Mouse (Mus musculus): ENCODE measurements around the gene Fam178b.

The Fam178b gene

DNA sequence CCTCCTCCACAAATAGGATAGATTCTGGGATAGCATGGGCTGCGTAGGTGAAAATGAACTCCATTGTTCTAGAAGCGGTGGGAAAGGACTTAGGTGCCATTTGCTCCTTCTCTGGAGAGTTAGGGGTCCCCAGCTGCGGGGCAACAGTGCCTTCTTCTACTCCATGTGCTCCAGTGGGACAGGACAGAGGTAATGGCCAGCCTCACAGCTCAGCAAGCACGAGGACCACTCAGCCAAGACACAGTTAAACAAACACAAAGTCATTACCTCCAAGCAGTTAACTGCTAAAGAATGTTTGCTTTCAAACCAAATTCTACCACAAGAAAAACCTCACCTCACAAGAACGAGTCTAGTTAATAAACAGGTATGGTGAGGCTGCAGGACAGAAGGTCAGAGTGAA is 57.5 kb downstream of the Fam178b start:
- no peak for DNase-seq (ENCODE audit: low read depth)

DNA sequence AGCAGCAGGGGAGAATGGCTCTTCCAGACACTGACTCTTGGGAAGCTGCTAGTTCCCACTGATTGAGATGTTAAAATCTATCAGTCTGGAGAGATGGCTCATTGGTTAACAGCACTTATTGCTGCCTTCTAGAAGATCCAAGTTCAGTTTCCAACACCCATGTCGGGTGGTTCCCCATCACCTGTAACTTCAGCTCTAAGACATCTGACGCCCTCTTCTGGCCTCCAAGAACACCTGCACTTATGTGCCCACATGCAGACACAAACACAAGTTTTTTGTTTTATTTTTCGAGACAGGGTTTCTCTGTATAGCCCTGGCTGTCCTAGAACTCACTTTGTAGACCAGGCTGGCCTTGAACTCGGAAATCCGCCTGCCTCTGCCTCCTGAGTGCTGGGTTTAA is 67.0 kb downstream of the Fam178b start:
- peak; percentile 22 for DNase-seq (ENCODE audit: low read depth)

DNA sequence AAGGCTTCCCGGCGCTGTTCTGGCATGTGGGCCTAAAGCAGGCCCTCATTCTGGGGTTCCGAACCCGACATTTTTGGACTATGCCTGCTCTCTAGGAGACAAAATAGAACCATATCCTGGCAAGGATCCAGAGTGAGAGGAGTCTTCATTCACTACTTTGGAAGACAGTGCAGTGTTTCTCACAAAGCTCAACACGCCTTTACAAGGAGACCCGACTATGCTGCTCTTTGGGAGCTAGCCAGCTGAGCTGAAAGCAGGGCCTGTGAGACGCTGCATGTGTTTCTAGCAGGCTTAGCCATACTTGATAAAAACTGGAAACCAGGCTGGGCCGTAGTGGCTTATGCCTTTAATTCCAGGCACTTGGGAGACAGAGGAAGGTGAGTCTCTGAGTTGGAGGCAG is 67.8 kb downstream of the Fam178b start:
- DNase-seq (ENCODE audit: low read depth), result no peak

DNA sequence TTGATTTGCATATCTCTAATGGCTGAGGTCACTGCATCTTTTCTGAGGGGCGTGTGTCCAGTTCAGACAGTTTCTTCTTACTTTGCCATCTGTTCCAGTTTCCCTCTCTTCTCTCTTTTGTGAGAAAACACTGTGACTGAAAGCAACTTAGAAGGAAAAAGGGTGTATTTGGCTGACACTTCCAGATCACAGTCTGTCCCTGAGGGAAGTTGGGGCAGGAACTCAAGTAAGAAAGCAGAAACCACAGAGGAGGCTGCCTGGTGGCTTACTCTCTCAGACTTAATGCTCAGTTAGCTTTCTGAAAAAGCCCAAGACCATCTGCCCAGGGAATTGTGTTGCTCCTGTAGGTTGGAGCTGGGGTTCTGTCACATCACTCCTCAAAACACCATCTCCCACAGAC is 68.4 kb downstream of the Fam178b start:
- no peak for DNase-seq (ENCODE audit: low read depth)

DNA sequence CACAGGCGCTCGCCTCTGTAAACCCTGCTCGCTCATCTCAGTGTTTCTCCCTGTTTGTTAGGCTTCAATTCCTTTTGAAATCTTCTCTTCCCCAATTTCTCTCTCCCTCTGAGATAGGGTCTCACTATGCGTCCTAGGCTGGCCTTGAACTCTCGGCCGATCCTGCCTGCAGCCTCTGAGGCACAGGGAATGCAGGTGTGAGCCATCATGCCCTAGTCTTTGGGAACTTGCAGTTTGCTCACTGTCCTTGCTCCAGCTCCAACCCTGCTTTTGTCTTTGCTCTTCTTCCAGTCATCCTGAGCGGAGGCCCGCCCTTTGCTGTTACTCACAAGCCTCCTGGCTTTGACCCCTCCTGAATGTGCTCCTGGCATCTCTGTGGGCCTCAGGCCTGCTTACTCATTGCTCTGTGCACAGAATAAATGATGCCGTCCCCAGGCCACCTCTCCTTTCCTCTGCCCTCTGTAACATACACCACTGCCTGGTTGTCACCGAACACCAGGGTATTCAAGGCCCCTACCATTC is 69.5 kb downstream of the Fam178b start:
- no peak for DNase-seq (ENCODE audit: low read depth)

DNA sequence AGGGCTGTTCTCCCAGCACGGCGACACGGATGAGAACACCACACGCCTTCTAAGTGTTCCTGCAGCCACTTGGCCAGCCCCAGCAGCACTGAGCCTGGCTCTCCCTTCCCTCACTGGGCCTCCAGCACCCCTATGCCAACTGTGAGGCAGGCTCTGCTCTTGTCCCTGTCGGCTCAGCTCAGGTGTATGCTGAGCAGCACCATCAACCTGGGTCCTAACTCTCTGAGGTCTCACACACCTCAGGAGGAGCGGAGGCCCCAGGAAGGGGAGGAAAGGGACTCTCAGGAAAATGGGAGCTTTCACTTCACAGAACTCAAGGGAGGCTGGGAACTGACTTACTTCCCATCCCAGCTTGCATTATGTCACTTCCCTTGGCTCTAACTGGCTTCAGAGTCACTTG is 70.6 kb downstream of the Fam178b start:
- DNase-seq (ENCODE audit: low read depth), result no peak

GRCm38 (mm10) chr1:36611449-36612123 is 71.4 kb downstream of the Fam178b start:
- no peak for DNase-seq (ENCODE audit: low read depth)

- DNase-seq (ENCODE audit: low read depth), result no peak
These were observed 74.8 kb downstream of the Fam178b start for GRCm38 (mm10) chr1:36608211-36608610.

DNA sequence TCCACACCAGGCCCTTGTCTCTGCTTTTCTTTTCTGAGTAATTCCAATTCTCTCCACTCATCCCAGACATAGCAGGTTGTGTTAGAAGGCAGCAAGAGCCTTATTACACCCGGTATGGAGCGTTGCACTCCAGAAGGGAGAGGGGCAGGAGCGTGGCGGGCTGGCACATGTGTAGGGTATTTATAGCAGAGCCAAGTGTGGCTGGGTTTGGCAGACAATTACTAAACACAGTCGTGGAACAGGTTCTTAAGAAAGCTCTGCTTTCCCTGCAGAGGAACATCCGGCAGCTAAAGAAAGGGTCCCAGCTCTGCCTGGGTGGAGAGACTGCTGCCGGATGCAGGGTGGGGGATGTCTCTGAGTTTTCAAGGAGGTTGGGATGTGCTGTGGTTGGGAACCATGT is 76.0 kb downstream of the Fam178b start:
- no peak for DNase-seq (ENCODE audit: low read depth)

GRCm38 (mm10) chr1:36604254-36605156 is 78.5 kb downstream of the Fam178b start:
- no peak for DNase-seq (ENCODE audit: low read depth)

- peak; percentile 55 for DNase-seq (ENCODE audit: low read depth)
These were observed 79.6 kb downstream of the Fam178b start for GRCm38 (mm10) chr1:36603361-36603760.

- no peak for DNase-seq (ENCODE audit: low read depth)
These were observed 80.7 kb downstream of the Fam178b start for GRCm38 (mm10) chr1:36602271-36602670.

DNA sequence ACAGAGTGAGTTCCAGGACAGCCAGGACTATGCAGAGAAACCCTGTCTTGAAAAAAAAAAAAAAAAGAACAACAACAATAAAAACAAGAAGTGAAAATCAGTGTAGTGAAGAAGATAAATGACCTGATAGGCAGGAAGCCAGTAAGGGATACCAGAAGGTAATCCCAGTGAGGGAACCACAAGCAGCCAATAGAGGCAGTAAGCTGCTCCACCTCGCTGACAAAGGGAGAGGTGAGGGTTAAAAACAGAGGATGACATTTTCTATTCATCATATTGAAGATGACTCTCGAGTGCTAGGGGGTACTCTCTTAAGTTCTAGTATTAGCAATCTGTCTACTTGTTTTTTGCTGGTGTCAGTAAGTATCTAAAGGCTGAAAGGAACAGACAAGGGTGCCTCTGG is 84.6 kb downstream of the Fam178b start:
- no peak for DNase-seq (ENCODE audit: low read depth)

GRCm38 (mm10) chr1:36596114-36596513 is 86.9 kb downstream of the Fam178b start:
- peak; percentile 76 for DNase-seq (ENCODE audit: low read depth)

DNA sequence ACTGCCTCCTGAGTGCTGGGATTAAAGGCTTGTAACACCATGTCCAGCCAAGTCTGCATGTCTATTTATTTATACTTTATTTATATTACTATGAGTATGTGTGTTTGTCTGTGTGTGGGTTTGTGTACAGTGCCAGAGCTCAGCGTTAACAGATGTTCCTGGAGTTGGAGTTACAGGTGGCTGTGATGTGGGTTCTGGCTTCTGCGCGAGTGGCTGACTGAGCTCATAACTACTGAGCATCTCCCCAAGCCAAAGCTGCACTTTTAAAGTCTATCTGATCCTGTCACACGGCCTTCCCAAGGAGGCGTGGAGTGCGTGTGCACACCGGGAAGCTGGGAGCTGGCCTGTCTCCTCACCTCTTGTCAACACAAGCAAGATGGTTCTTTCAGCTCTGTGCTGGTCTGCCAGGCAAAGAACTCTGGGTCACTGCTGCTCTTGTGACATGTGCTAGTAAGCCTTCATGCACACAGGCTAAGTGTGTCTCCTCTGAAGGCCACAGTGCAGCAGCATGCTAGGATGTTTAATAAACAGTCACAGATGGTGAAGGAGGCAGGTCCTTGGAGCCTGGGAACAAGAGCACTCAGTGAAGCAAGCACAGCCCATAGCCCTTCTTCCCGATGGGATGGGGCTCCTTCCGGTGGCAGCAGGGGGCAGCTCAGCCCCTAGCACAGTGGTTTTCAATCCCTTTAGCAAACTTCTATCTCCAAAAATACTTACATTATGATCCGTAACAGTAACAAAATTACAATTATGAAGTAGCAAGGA is 87.6 kb downstream of the Fam178b start:
- DNase-seq (ENCODE audit: low read depth), result no peak

DNA sequence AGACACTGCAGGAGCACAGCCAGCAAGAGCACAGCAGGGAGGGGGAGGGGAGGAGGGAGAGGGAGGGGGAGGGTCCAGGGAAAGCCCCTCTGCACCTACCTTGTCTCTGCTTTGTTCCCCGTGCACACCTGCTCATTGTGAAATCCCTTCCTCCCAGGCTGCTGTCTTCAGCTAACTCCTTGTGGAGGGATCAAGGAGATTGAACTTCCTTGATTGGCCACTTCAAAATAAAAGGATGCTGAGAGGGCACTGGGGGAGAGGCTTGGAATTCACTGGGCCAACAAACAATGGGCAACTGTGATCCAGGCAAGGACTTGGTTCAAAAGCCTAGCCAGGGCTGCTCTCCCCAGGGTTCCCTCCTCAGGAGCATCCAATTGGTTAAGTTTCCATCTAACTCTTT is 89.9 kb downstream of the Fam178b start:
- DNase-seq (ENCODE audit: low read depth), result no peak

DNA sequence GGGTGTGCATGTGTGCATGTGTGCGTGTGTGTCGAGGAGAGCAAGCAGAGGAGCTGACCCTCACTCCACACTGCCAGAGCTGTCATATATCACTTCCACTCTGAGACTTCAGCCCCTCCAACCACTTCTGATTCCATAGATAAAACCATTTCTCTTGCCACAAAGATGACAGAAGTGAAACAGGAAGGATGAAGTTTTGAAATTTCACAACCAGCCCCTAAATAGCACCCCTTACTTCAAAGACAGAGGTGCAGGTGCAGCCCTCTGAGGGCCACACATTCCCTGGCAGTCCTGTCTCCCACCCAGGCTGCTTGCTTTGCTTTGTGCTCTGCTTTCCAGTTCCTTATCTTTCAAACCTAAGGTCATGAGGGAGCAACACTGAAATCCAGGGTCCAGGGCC is 91.6 kb downstream of the Fam178b start:
- DNase-seq (ENCODE audit: low read depth), result no peak

DNA sequence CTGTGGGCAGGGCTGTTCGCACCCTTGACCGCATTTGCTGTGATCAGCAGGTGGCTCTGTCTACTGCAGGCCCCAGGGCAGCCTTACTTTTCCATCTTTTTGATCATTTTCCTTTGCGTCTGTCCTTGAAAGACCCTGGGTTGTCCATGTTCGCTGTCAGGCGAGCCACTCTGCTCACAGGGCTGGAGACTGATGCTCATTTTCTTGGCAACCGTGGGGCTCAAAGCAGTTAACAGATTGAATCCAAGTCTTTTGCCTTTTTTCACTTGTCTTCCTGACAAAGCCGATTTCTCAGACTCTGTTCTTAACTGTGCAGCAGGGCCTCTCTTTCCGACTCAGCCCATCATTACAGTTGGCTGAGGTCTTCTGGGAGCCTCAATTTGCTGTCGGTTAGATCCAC is 92.3 kb downstream of the Fam178b start:
- no peak for DNase-seq (ENCODE audit: low read depth)

GRCm38 (mm10) chr1:36589486-36589885 is 93.5 kb downstream of the Fam178b start:
- peak; percentile 53 for DNase-seq (ENCODE audit: low read depth)

DNA sequence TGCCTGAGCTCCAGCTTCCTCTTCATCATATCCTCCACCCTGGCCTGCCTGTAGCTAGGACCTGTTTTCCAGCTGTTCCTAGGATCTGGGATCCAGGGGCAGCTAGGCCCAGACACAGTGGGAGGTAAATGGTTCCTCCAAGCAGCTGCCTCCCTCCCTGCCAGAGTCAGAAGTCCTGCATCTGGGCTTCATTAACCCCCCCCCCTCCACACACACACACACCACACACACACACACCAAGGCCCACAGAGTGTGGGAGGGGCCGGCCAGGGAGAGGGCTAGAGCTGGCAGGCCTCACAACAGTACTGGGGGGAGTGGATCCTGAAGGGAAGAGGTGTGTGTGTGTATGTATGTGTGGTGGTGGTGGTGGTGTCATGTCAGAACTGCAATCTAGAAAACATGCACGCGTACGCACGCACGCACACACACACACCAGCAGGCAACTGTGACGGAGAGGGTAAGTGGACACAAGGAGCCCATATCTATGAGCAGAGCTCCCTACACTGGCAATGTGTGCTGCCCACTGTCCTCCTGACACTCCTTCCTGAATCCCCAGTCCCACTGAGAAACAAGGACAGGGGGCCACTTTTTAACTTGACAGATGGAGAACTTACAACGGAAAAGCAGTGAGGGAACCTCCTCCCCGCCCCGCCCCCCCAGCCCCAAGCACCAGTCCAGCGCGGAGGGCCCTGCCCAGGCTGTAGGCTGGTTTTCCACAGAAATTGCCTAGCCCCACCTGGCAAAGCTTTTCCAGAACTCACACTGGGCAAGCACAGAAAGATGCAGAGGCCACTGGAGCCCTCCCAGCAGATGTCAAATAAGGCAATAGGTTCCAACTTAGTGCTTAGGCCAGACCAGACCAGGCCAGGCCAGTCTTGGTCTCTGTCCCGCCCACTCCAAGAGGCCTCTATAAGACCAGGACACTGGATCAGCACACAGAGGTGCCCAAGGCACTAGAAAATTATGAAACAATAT is 94.2 kb downstream of the Fam178b start:
- DNase-seq (ENCODE audit: low read depth), result peak; percentile 79

DNA sequence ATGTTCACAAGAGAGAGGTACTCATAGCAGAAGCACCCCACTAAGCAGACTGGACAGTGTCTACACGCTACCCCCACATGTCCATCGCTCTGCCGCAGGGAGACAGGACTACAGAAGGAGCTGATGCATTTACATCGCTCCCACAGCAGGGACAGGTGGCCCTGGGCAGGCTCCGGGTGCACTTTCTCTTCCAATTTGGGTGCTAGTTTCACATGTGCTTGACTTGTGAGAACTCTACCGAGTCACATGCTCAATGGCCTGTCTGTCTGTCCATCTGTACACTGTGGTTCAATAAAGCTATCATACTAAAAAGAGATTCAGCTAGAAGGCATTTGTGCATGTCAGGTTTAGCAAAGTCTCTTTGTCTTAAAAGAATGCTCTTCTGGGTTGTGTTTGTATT is 95.1 kb downstream of the Fam178b start:
- no peak for DNase-seq (ENCODE audit: low read depth)

All from NIH3T3 (cell line).